Mouse (Mus musculus) heart, embryonic 12.5 days (tissue): ENCODE measurements around the gene Rnasek. TPM values are rescaled to one million over a fixed set of nuclear protein-coding genes. Genes with fewer than 3 reads are reported as not detected.

ENCODE experiments used
- ATAC-seq: fragments of 200-750 bp; cut with Nextera tagmentation; 2 replicates; pipeline ENCODE4 v1.8.0; 2017; ENCODE audit warnings: moderate TSS enrichment, moderate library complexity; ENCODE audit not compliant: insufficient number of reproducible peaks, low FRiP score
- H3K27ac ChIP-seq: fragments of 300-500 bp; sonication (generic); 2 replicates; pipeline ENCODE4 v1.5.1; 2016; ENCODE audit warnings: mild to moderate bottlenecking, moderate library complexity; ENCODE audit not compliant: poor library complexity, severe bottlenecking
- H3K27me3 ChIP-seq: fragments of 300-500 bp; sonication (generic); replicated peaks from 2 replicates; pipeline ENCODE4 v1.6.1; 2016; ENCODE audit warnings: mild to moderate bottlenecking, moderate library complexity
- H3K36me3 ChIP-seq: fragments of 300-500 bp; sonication (generic); 2 replicates; pipeline ENCODE4 v1.6.1; 2016; ENCODE audit warnings: mild to moderate bottlenecking, moderate library complexity
- H3K4me1 ChIP-seq: fragments of 300-500 bp; sonication (generic); replicated peaks from 2 replicates; pipeline ENCODE4 v1.6.1; 2016; ENCODE audit warnings: mild to moderate bottlenecking
- H3K4me2 ChIP-seq: fragments of 300-500 bp; sonication (generic); 2 replicates; pipeline ENCODE4 v1.6.1; 2016; ENCODE audit warnings: mild to moderate bottlenecking, moderate library complexity
- H3K4me3 ChIP-seq: fragments of 300-500 bp; sonication (generic); 2 replicates; pipeline ENCODE4 v1.5.1; 2016; ENCODE audit warnings: mild to moderate bottlenecking
- H3K9ac ChIP-seq: fragments of 300-500 bp; sonication (generic); 2 replicates; pipeline ENCODE4 v1.6.1; 2016; ENCODE audit warnings: mild to moderate bottlenecking, moderate library complexity
- H3K9me3 ChIP-seq: fragments of 300-500 bp; sonication (generic); replicated peaks from 2 replicates; pipeline ENCODE4 v1.6.1; 2016; ENCODE audit warnings: mild to moderate bottlenecking, moderate library complexity
- WGBS: fragments of 180-500 bp; shearing (Covaris S2); methylation state at CpG from one replicate; pipeline ENCODE4 v1.1.7; 2016; 5-methylcytosine and 5-hydroxymethylcytosine counted together
- microRNA counts: library from miRNA; unstranded; fragments of <30 nt; microRNA quantifications from one replicate; lab custom pipeline; 2017
- microRNA-seq: library from miRNA; unstranded; fragments of <30 nt; microRNA quantifications from one replicate; pipeline ENCODE4, GENCODE M21; 2017
- polyA plus RNA-seq: library from polyadenylated mRNA; unstranded; fragments of >200 nt; fragmentation: Nextera tagmentation; extraction: Ambion mirVana; gene quantifications from 2 replicates; pipeline ENCODE4 v1.2.1, GENCODE M21; 2016

The Rnasek gene
- polyA plus RNA-seq, 1 experiment from 2014 or later: 207 TPM

DNA sequence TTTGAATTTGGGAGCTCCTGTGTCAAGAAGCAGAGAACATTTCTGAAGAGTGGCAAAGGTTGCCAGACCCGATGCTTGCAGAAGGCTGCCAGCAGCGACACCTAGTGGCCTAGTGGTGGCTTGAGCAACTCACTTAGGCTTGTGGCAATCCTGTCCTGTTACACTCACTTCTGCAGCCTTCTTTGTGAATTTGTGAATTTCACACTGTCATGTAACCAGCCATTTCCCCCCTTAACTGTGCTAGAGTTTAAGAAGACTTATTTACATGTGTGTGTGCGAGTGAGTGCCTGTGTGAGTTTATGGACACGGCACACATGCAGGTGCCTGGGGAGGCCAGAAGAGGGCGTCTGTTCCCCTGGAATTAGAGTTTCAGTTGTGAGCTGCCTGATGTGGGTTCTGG lies 38.0 kb downstream of the Rnasek start:
- ATAC-seq: no peak
- Histone ChIP-seq H3K9me3 (no peaks in the 10 kb centered on the region), H3K27ac (no peak overlapping the region), H3K4me3 (no peak overlapping the region), H3K9ac (no peak overlapping the region), H3K36me3 (no peaks in the 10 kb centered on the region), H3K4me2 (no peak overlapping the region), H3K27me3 (peaks cover 19% of the 10 kb centered on the region), H3K4me1 (peaks cover 2% of the 10 kb centered on the region)
- 36% methylated on average over 5 of the region's 5 CpGs for WGBS

DNA sequence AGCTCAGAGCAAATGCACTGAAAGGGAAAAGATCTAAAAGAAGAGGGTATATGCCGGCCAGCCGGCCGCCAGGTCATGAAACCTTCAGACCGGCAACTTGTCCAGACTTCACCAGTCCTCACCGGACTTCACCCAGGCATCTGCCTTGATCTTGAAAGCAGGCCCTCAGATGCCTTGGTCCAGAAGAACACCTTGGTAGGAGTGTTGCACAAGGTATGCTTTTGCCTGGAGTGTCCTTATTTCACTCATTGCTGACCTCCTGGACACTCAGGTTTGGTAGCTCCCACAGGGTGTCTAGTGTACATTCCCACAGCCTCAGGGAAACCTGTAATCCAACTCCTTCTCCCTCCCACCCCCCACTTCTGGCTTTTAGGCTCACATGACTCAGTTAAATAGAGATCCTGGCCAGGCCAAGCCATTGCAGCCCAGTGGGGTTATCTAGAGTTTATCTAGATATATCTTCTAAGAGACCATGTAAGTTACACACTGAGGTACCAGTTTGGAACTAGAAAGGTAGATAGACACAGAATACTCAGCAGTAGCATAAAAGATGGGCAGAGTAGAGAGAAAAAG lies 39.5 kb downstream of the Rnasek start:
- Histone ChIP-seq H3K9me3 (no peaks in the 10 kb centered on the region), H3K4me2 (no peak overlapping the region), H3K27me3 (peaks cover 14% of the 10 kb centered on the region; the same call in 1 of the 2 replicates), H3K36me3 (no peaks in the 10 kb centered on the region), H3K4me1 (no peaks in the 10 kb centered on the region), H3K4me3 (no peak overlapping the region), H3K9ac (no peak overlapping the region), H3K27ac (no peak overlapping the region)
- no peak for ATAC-seq
- WGBS: 84% methylated on average over 5 of the region's 5 CpGs

- Histone ChIP-seq H3K4me3 (no peak overlapping the region), H3K27me3 (peaks cover 14% of the 10 kb centered on the region; the same call in 1 of the 2 replicates), H3K36me3 (no peaks in the 10 kb centered on the region), H3K4me1 (no peaks in the 10 kb centered on the region), H3K27ac (no peak overlapping the region), H3K9me3 (no peaks in the 10 kb centered on the region), H3K4me2 (no peak overlapping the region), H3K9ac (no peak overlapping the region)
- no peak for ATAC-seq
- WGBS: 76% methylated on average over 8 of the region's 8 CpGs
Measured at GRCm38 (mm10) chr11:70199107-70199506, 40.5 kb downstream of the Rnasek start.

GRCm38 (mm10) chr11:70198332-70198731 lies 41.3 kb downstream of the Rnasek start:
- Histone ChIP-seq H3K27ac (no peak overlapping the region), H3K4me2 (no peak overlapping the region), H3K36me3 (no peaks in the 10 kb centered on the region), H3K4me1 (no peaks in the 10 kb centered on the region), H3K27me3 (peaks cover 12% of the 10 kb centered on the region; the same call in 1 of the 2 replicates), H3K9me3 (no peaks in the 10 kb centered on the region), H3K9ac (no peak overlapping the region), H3K4me3 (no peak overlapping the region)
- WGBS: 70% methylated on average over 3 of the region's 3 CpGs
- ATAC-seq: no peak

DNA sequence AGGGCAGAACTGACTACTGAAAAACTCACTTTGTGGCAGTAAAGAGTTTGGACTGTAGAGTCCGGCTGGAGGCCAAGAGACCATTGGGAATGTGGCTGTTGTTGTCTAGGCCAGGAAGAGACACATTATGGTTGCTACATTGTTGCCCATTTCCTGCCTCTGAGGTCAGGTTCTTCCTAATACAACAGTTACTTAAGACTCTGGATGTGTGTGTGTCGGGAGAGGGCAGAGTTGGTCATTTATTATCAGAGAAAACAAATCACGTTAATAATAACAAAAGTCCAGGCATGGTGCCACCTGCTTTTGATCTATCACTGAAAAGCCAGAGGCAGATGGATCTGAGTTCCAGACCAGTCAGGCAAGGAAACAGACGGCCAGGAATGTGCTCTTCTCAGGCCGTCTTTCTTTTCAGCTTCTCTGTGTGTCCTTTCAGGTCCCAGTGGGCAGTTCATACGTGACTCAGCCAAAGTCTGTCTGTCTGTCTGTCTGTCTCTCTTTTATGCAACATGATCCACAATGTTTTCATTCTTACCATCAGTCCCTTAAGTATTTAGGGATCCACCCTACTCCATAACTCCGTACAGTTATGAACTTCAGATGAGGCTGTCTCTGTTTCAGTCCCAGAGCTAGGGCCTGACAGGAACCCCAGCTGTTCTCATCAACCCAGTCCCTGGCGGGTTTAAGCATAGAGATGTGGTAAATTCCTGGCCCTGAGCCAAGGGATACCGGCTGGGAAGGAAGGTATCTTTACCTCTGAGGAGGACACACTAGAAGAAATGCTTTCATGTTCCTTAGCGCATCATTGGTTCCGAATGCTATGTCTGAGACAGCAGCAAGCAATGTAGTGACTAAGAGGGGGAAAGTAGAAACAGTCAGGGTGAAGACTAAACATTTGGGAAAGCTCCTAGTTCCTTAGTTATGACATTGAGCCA lies 46.0 kb downstream of the Rnasek start:
- Histone ChIP-seq H3K4me3 (no peak overlapping the region), H3K4me1 (no peaks in the 10 kb centered on the region), H3K27me3 (no peaks in the 10 kb centered on the region), H3K9me3 (no peaks in the 10 kb centered on the region), H3K27ac (no peak overlapping the region), H3K36me3 (no peaks in the 10 kb centered on the region), H3K4me2 (no peak overlapping the region), H3K9ac (no peak overlapping the region)
- ATAC-seq: no peak
- 51% methylated on average over 11 of the region's 11 CpGs for WGBS

- WGBS: 74% methylated on average over 4 of the region's 4 CpGs
- Histone ChIP-seq H3K27me3 (no peaks in the 10 kb centered on the region), H3K9me3 (no peaks in the 10 kb centered on the region), H3K9ac (no peak overlapping the region), H3K36me3 (no peaks in the 10 kb centered on the region), H3K4me3 (no peak overlapping the region), H3K4me2 (no peak overlapping the region), H3K4me1 (no peaks in the 10 kb centered on the region), H3K27ac (no peak overlapping the region)
- no peak for ATAC-seq
Measured at GRCm38 (mm10) chr11:70192157-70192556, 47.5 kb downstream of the Rnasek start.

DNA sequence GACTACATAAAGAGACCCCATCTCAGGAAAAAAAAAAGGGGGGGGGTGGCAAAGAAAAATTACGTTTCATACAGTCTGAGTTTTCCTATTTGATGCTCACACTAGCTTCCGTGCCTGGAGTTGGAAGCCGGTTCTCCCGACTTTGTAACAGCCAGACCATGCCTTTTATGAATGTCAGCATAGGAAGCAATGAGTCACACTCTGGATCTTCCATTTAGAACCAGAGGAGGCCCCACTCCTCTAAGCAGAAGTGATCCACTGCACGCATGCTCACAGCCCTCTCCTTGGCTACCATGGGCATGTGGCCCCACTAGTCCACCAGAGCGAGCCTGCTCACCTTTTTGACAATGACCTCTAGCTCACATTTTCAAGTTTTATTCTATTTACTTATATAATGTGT lies 48.5 kb downstream of the Rnasek start:
- WGBS: 71% methylated on average over 6 of the region's 6 CpGs
- no peak overlapping the region for H3K27ac ChIP-seq
- ATAC-seq: no peak

GRCm38 (mm10) chr11:70189319-70190134 lies 50.1 kb downstream of the Rnasek start:
- Histone ChIP-seq H3K36me3 (no peaks in the 10 kb centered on the region), H3K4me1 (no peaks in the 10 kb centered on the region), H3K27ac (no peak overlapping the region), H3K9me3 (no peaks in the 10 kb centered on the region), H3K4me3 (no peak overlapping the region), H3K9ac (no peak overlapping the region), H3K4me2 (no peak overlapping the region), H3K27me3 (no peaks in the 10 kb centered on the region)
- 84% methylated on average over 28 of the region's 28 CpGs for WGBS
- ATAC-seq: no peak

More for the DNA sequence above, 48.5 kb downstream of the Rnasek start:
- Histone ChIP-seq H3K9ac (no peak overlapping the region), H3K4me2 (no peak overlapping the region), H3K36me3 (no peaks in the 10 kb centered on the region), H3K9me3 (no peaks in the 10 kb centered on the region), H3K27me3 (no peaks in the 10 kb centered on the region), H3K4me1 (no peaks in the 10 kb centered on the region), H3K4me3 (no peak overlapping the region)

MicroRNAs encoded within 50 kb of the gene (microRNA counts, 519-probe panel; counts per million panel counts)
- microRNA mmu-miR-195 (lab: Ali Mortazavi, UCI) (not detected), microRNA mmu-miR-497 (lab: Ali Mortazavi, UCI) (not detected)

Small RNA genes within 50 kb of the gene (microRNA-seq; reads per million reads assigned to microRNA genes)
- gene Mir195a (364 reads per million, percentile 69 among the genes with 10 or more reads in this experiment), gene Mir497 (not detected), gene Mir497b (not detected)

Other genes starting within 250 kb of the Rnasek start
- 445 and 451 TPM in 2 replicates for gene Gabarap, start 248.7 kb downstream of the Rnasek start, polyA plus RNA-seq
- 51.0 and 54.1 TPM in 2 replicates for gene Phf23, start 244.1 kb downstream of the Rnasek start, polyA plus RNA-seq
- gene Dvl2, start 239.2 kb downstream of the Rnasek start, polyA plus RNA-seq: 25.8 and 26.1 TPM in 2 replicates
- 126 and 129 TPM in 2 replicates for gene Acadvl, start 224.4 kb downstream of the Rnasek start, polyA plus RNA-seq
- 4.2 and 6.0 TPM in 2 replicates for gene Dlg4, start 222.9 kb downstream of the Rnasek start, polyA plus RNA-seq
- gene Asgr1, start 185.8 kb downstream of the Rnasek start, polyA plus RNA-seq: 0.15 and 0.19 TPM in 2 replicates
- gene Asgr2, start 147.2 kb downstream of the Rnasek start, polyA plus RNA-seq: not detected in 2 replicates
- gene Mgl2, start 109.5 kb downstream of the Rnasek start, polyA plus RNA-seq: 0.24 TPM in 1 of 2 replicates, not detected in the other
- gene Clec10a, start 83.6 kb downstream of the Rnasek start, polyA plus RNA-seq: not detected in 2 replicates
- gene Slc16a11, start 27.1 kb downstream of the Rnasek start, polyA plus RNA-seq: 0.41 and 1.1 TPM in 2 replicates
- 7.7 and 9.1 TPM in 2 replicates for gene Slc16a13, start 18.8 kb downstream of the Rnasek start, polyA plus RNA-seq
- gene Bcl6b, start 10.0 kb downstream of the Rnasek start, polyA plus RNA-seq: 17.6 and 19.6 TPM in 2 replicates
- 125 and 126 TPM in 2 replicates for gene 0610010K14Rik, start 1.9 kb downstream of the Rnasek start, polyA plus RNA-seq
- 9.0 and 9.5 TPM in 2 replicates for gene Gm21988, start within 50 bp of the Rnasek start, polyA plus RNA-seq
- 3.8 and 7.8 TPM in 2 replicates for gene Alox12, start 15.5 kb upstream of the Rnasek start, polyA plus RNA-seq
- not detected in 2 replicates for gene Alox12e, start 82.8 kb upstream of the Rnasek start, polyA plus RNA-seq
- 0.06 TPM in 1 of 2 replicates, not detected in the other for gene Alox15, start 112.2 kb upstream of the Rnasek start, polyA plus RNA-seq
- 28.4 and 29.3 TPM in 2 replicates for gene Pelp1, start 170.2 kb upstream of the Rnasek start, polyA plus RNA-seq
- gene Arrb2, start 192.8 kb upstream of the Rnasek start, polyA plus RNA-seq: 13.5 TPM in 2 replicates
- 22.6 and 24.0 TPM in 2 replicates for gene Med11, start 212.1 kb upstream of the Rnasek start, polyA plus RNA-seq
- 1.9 and 2.9 TPM in 2 replicates for gene Zmynd15, start 219.6 kb upstream of the Rnasek start, polyA plus RNA-seq
- gene Cxcl16, start 220.1 kb upstream of the Rnasek start, polyA plus RNA-seq: 6.1 and 8.6 TPM in 2 replicates